Mouse (Mus musculus) hindbrain, embryonic 14.5 days (tissue): ENCODE results near the gene Plekhh1. TPM values are rescaled to one million over a fixed set of nuclear protein-coding genes. Genes with fewer than 3 reads are reported as not detected.
A peak's percentile ranks its signal among the peaks of the same experiment; 100 is the strongest.

Experiments
- ATAC-seq: fragments of 200-750 bp; cut with Nextera tagmentation; 2 replicates; pipeline ENCODE4 v1.8.0; 2017; ENCODE audit warnings: moderate number of reproducible peaks, mild to moderate bottlenecking, moderate TSS enrichment, moderate library complexity; ENCODE audit not compliant: low FRiP score
- DNase-seq: peaks from one replicate; pipeline ENCODE4 v3.0.0-alpha.2; 2015; ENCODE audit warnings: low spot score
- H3K27ac ChIP-seq: fragments of 300-500 bp; sonication (generic); 2 replicates; pipeline ENCODE4 v1.5.1; 2014; ENCODE audit warnings: mild to moderate bottlenecking, moderate library complexity
- H3K27me3 ChIP-seq: fragments of 300-500 bp; sonication (generic); 2 replicates; pipeline ENCODE4 v1.6.1; 2014; ENCODE audit warnings: mild to moderate bottlenecking, low read length, mixed read lengths; ENCODE audit not compliant: control insufficient read depth, insufficient read depth
- H3K36me3 ChIP-seq: fragments of 300-500 bp; sonication (generic); replicated peaks from 2 replicates; pipeline ENCODE4 v1.6.1; 2014; ENCODE audit not compliant: control insufficient read depth, insufficient read depth
- H3K4me1 ChIP-seq: fragments of 300-500 bp; sonication (generic); replicated peaks from 2 replicates; pipeline ENCODE4 v1.6.1; 2014; ENCODE audit warnings: antibody characterized with exemption, low read length, mixed read lengths; ENCODE audit not compliant: control insufficient read depth, insufficient read depth
- H3K4me2 ChIP-seq: fragments of 300-500 bp; sonication (generic); replicated peaks from 2 replicates; pipeline ENCODE4 v1.6.1; 2014; ENCODE audit warnings: mild to moderate bottlenecking, moderate library complexity
- H3K4me3 ChIP-seq: fragments of 300-500 bp; sonication (generic); replicated peaks from 2 replicates; pipeline ENCODE4 v1.5.1; 2014; ENCODE audit warnings: mild to moderate bottlenecking, low read length
- H3K9ac ChIP-seq: fragments of 300-500 bp; sonication (generic); 2 replicates; pipeline ENCODE4 v1.6.1; 2014
- H3K9me3 ChIP-seq: fragments of 300-500 bp; sonication (generic); 2 replicates; pipeline ENCODE4 v1.6.1; 2016; ENCODE audit warnings: low read length; ENCODE audit not compliant: control insufficient read depth
- WGBS: fragments of 180-500 bp; shearing (Covaris S2); extraction: QIAGEN DNeasy Blood & Tissue Kit; methylation state at CpG from one replicate; pipeline ENCODE4 v1.1.7; 2014; 5-methylcytosine and 5-hydroxymethylcytosine counted together
- polyA plus RNA-seq: library from polyadenylated mRNA; unstranded; fragments of >200 nt; fragmentation: Nextera tagmentation; extraction: Ambion mirVana; gene quantifications from 2 replicates; pipeline ENCODE4 v1.2.1, GENCODE M21; 2014

Gene Plekhh1
- 2.4 and 2.8 TPM in 2 replicates for polyA plus RNA-seq

DNA sequence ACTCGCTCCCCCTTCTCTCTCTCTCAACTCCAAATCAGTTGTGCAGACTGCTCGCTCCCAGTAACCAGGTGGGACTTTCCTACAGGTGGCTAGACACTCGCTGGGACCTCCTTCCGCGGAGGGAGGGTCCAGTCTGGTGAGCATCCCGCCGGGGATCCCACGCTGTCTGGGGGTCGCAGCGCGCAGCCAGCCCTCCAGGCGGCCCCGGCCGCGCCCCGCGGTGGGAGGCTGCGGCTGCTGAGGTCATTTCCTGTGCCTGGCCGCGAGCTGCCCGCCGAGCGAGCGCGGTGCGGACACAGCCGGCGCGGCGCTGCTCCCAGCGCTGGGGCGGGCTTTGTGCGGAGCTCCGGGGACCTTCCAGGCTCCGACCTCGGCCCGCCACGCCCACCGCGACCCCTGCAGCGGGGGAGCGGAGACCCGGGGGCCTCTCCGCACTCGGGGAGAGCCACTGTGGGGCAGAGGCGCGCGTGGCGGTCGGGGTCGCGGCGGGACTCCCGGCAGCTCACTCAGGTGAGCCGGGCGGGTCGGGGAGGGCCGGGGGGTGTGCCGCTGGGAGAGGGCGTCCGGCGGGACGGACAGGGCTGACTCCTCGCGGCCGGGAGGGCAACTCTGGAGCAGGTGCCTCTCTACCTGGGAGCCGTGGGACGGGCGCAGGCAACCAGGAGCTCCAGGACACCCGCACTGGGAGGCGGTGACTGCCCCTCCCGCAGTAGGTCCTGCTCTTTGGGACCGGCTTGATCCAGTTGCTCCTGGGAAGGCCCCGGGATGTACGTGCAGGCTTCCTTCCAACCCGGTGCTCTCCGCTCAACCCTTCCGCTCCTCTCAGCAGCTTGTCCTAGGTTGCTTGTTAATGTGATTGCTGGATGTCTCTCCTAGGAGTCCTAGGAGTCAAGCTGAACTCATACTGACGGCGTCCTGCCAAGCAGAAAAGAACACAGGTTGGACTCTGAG lies at the start of gene Plekhh1:
Gene Plekhh1 (plus strand): TSS at position 253 of the 951 bp plus-strand sequence.
- peak within 1 kb of the TSS; percentile 95 for H3K4me2 ChIP-seq
- H3K4me1 ChIP-seq, result no peaks in the 10 kb centered on the region; the same call in 1 of the 2 replicates
- no peaks in the 10 kb centered on the region for H3K27me3 ChIP-seq
- ATAC-seq (peak; percentile 89), DNase-seq (peak; percentile 64)
- H3K27ac ChIP-seq, result peak within 1 kb of the TSS; percentile 47; the same call in 1 of the 2 replicates
- H3K36me3 ChIP-seq, result no peaks in the 10 kb centered on the region
- 1% methylated on average over 76 of the region's 80 CpGs for whole genome bisulfite sequencing
- H3K4me3 ChIP-seq, result peak within 1 kb of the TSS; percentile 85
- no peaks in the 10 kb centered on the region for H3K9me3 ChIP-seq
- peak within 1 kb of the TSS; percentile 81 for H3K9ac ChIP-seq

DNA sequence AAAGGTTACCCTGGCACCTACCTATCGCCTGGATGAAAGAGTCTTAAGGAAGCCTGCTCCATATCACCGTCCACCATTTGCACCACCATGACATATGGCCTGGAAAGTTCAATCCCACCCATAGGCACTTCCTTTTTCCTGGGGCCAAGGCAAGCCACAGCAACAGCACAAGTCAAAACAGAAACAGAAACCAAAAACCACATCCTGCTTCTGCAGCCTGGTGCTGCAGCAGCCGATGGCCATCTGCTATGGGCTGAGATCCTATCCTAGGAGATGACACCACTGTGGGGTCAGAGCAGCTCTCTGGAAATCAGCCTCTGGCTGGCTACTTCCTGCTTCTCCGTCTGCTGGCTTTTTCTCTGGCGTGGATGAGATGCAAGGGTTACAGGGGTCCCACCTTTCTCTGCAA lies 48.3 kb upstream of the Plekhh1 start:
- no peaks in the 10 kb centered on the region for H3K27me3 ChIP-seq
- WGBS, result 87% methylated on average over 5 of the region's 5 CpGs
- no peak overlapping the region for H3K4me3 ChIP-seq
- ATAC-seq (no peak), DNase-seq (no peak)
- H3K27ac ChIP-seq, result no peak overlapping the region
- H3K36me3 ChIP-seq, result no peaks in the 10 kb centered on the region
- H3K4me2 ChIP-seq, result no peak overlapping the region
- H3K9ac ChIP-seq, result no peak overlapping the region
- 0 out of 2 replicates have a peak, but pooled peaks cover 9% of the 10 kb centered on the region for H3K4me1 ChIP-seq
- H3K9me3 ChIP-seq, result 0 out of 2 replicates have a peak, but pooled peaks cover 4% of the 10 kb centered on the region

DNA sequence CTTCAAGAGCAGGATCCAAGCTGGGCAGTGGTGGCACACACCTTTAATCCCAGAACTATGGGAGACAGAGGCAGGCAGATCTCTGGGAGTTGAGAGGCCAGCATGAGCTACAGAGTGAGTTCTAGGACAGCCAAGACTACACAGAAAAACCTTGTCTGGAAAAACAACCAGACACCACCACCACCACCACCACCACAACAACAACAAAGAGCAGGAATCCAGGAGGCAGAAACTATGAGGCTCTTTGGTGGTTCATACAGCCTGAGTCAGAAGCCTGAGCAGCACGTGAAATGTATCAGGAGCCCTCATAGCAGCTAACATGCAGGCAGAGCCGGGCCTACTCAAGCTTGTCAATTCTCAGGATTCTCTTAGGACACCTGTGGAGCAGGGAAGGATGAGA lies 47.8 kb upstream of the Plekhh1 start:
- Histone ChIP-seq H3K9me3 (0 out of 2 replicates have a peak, but pooled peaks cover 4% of the 10 kb centered on the region), H3K4me2 (no peak overlapping the region), H3K27me3 (no peaks in the 10 kb centered on the region), H3K9ac (no peak overlapping the region), H3K4me3 (no peak overlapping the region), H3K36me3 (no peaks in the 10 kb centered on the region), H3K27ac (no peak overlapping the region), H3K4me1 (0 out of 2 replicates have a peak, but pooled peaks cover 9% of the 10 kb centered on the region)
- ATAC-seq, result no peak
- 86% methylated on average over 2 of the region's 2 CpGs for WGBS
- no peak for DNase-seq

DNA sequence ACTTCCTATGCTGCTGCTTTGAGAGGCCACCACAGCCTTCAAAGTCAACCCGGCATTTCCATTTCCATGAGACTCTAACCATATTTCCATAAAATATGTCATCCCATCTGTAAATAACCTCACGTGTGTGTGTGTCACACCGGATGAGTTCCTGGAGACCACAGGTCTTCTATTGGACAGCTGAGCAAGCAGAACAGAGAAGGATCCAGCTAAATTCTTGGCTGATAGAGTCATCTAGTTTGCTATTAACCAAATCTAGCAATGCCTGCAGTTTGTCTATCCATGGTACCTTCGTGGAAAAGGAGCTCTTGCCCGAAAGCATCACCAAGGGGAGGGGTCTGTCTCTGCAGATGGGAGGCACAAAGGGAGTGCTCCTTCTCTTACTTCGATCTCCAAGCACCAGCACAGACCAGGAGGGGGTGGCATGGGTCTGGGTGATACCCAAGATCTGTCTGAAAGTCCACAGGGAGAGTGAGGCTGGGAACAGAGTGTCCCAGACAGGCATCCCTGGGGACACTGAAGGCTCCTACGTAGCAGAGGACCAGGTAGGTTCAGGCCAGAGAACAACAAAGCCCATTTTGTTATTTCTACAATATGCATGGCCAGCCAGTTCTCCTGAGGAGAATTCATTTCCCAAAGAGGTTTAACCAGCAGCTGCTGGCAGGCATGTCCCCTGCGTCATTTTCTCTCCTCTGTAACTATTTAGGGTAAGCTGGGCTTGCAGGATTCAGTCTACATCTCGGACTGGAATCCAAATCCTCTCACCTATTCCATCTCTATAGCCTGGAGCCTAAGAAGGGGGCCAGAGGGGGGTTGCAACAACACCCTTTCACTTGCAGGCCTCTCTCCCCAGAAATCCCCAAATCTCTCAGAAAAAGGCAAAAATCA lies 46.8 kb upstream of the Plekhh1 start:
- Histone ChIP-seq H3K4me3 (no peak overlapping the region), H3K9me3 (0 out of 2 replicates have a peak, but pooled peaks cover 4% of the 10 kb centered on the region)

DNA sequence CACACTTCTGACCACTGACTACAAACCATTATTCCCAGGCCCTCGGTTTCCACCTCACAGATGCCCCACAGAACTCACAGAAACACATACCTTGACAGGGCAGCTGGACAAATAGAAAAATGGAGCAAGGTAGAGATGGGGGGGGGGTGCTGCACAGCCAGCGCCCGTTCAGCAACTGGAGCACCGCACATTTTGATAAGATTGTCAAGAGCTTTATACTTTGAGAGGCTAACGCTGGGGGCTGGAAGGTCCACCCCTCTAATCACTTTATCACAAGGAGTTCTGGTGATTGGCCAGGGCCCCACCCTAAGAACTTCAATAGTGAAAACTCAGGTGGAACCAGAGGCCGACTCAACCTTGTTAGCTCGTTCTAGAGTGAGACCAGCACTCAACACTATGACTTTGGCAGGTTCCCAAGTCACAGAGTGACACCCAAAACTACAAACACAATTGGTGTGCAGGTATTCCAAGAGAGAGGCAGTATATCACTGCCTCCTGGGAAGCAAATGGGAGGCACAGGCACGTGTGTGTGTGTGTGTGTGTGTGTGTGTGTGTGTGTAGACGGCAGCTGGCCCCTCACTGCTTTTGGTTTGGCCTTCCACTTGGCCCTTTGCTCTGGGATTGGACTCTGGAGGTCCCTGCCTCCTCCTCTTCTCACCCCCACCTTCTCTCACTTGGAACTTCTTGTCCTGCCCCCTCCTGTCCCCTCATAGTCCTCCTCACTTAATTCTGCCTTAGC lies 45.5 kb upstream of the Plekhh1 start:
- Histone ChIP-seq H3K4me2 (no peak overlapping the region), H3K9me3 (0 out of 2 replicates have a peak, but pooled peaks cover 4% of the 10 kb centered on the region), H3K27me3 (no peaks in the 10 kb centered on the region), H3K4me1 (0 out of 2 replicates have a peak, but pooled peaks cover 14% of the 10 kb centered on the region), H3K9ac (no peak overlapping the region), H3K36me3 (no peaks in the 10 kb centered on the region), H3K4me3 (no peak overlapping the region), H3K27ac (no peak overlapping the region)
- DNase-seq (no peak), ATAC-seq (no peak)
- 76% methylated on average over 9 of the region's 9 CpGs for WGBS

More for the DNA sequence above, 46.8 kb upstream of the Plekhh1 start:
- DNase-seq, result no peak
- H3K36me3 ChIP-seq, result no peaks in the 10 kb centered on the region
- WGBS, result 65% methylated on average over 9 of the region's 9 CpGs
- H3K4me1 ChIP-seq, result 0 out of 2 replicates have a peak, but pooled peaks cover 9% of the 10 kb centered on the region
- no peak overlapping the region for H3K4me2 ChIP-seq
- ATAC-seq, result no peak
- no peak overlapping the region for H3K27ac ChIP-seq
- H3K9ac ChIP-seq, result no peak overlapping the region
- no peaks in the 10 kb centered on the region for H3K27me3 ChIP-seq

DNA sequence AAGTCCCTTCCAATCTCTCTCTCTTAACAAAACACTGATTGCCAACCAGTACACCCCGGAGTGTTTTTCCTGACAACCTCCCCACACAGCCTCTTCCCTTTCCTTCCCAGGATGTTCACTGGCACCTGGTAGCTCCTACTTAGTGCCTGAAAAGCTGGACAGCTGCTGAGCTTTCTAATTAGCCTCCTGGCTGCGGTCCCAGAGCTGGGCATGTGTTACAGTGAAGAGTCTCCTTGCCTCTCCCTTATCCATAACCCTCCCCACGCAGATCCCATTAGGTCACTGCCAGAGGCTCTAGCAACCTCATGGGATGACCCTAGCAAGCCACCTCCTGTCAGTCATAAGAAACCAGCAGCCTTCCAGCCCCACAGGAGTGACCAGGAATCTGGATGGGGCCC lies 44.9 kb upstream of the Plekhh1 start:
- H3K27me3 ChIP-seq, result no peaks in the 10 kb centered on the region
- peak; percentile 73; the same call in 1 of the 2 replicates for ATAC-seq
- H3K9ac ChIP-seq, result no peak overlapping the region
- no peak overlapping the region for H3K4me2 ChIP-seq
- no peak overlapping the region for H3K27ac ChIP-seq
- no peak overlapping the region for H3K4me3 ChIP-seq
- H3K4me1 ChIP-seq, result 0 out of 2 replicates have a peak, but pooled peaks cover 14% of the 10 kb centered on the region
- peak; percentile 66 for DNase-seq
- H3K9me3 ChIP-seq, result 0 out of 2 replicates have a peak, but pooled peaks cover 4% of the 10 kb centered on the region
- H3K36me3 ChIP-seq, result no peaks in the 10 kb centered on the region
- 47% methylated on average over 3 of the region's 3 CpGs for WGBS

DNA sequence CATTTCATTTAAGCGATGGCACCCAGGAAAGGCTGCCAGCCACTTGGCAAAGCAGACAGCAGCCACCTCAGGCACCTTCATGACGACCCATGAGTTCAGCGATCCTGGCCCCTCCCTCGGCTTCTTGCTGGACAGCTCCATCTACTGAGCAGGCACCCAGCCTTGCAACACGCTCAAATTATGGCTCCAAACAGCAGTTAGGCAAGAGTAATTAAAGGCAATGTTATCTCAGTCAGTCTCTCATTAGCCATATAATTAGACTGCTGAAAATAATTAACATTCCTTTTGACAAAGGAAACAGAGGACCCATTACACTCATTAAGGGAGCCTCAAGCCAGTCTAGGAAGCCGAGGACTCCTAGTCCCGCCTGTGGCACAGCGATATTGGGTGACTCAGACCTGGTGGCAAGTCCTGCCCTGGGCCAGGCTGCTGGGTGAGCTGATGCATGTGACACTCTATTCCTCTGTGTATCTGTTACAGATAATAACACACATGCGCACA lies 41.3 kb upstream of the Plekhh1 start:
- WGBS, result 53% methylated on average over 9 of the region's 9 CpGs
- peak; percentile 28 for DNase-seq
- Histone ChIP-seq H3K27me3 (no peaks in the 10 kb centered on the region), H3K4me1 (0 out of 2 replicates have a peak, but pooled peaks cover 14% of the 10 kb centered on the region), H3K27ac (peak overlapping the region; percentile 52), H3K9ac (no peak overlapping the region), H3K9me3 (no peaks in the 10 kb centered on the region), H3K4me2 (no peak overlapping the region), H3K4me3 (no peak overlapping the region), H3K36me3 (no peaks in the 10 kb centered on the region)
- ATAC-seq, result peak; percentile 66

DNA sequence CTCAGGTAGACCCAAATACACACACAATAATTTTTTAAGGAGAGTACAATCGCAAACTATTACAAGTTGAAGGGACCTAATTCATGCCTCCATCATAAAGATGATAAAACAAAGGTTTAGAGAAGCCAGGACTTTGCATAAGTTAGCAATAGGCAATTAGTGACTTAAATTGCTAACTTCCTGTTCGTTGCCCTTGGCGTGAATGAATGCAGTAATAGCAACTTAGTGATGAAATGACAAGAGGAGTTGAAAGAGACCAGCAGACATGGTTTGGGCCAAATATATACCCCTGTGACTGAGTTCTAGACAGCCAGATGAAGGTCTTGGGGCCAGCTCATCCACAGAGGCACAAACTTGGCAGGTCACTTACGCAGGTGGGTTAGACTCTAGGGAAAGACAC lies 32.7 kb upstream of the Plekhh1 start:
- DNase-seq, result no peak
- no peaks in the 10 kb centered on the region for H3K9me3 ChIP-seq
- H3K4me2 ChIP-seq, result no peak overlapping the region
- H3K27me3 ChIP-seq, result no peaks in the 10 kb centered on the region
- WGBS, result 76% methylated on average over 4 of the region's 4 CpGs
- no peak overlapping the region for H3K4me3 ChIP-seq
- H3K9ac ChIP-seq, result no peak overlapping the region
- ATAC-seq, result no peak
- H3K36me3 ChIP-seq, result 0 out of 2 replicates have a peak, but pooled peaks cover 3% of the 10 kb centered on the region
- no peak overlapping the region for H3K27ac ChIP-seq
- H3K4me1 ChIP-seq, result no peaks in the 10 kb centered on the region
